9 mouse cellular contexts compared by ENCODE assay signal in genomic region chr9:9049202-9049601, GRCm38 (mm10).
A peak's percentile ranks its signal among the peaks of the same experiment; 100 is the strongest.
DNase-seq lines count a peak whose midpoint lies in the region; ATAC-seq and TF ChIP-seq lines count a peak whose summit lies in the region.
"Had no signal": no experiment of that assay in that cellular context is flagged by ENCODE, and none has a peak within 500 bp of the region (broad histone marks: within the 10 kb centered on the region; RNA-seq: fewer than 3 reads in every experiment).

No protein-coding gene starts in this region.

- peak; percentile 31 for TF ChIP-seq CTCF in hindbrain, postnatal 0 days (IDR thresholded peaks at IDR 0.05; ENCODE audit: low read depth)

- no peak overlapping the region for H3K9ac ChIP-seq in hindbrain, postnatal 0 days (replicated peaks; ENCODE audit: low read length)
- H3K9ac ChIP-seq in hindbrain, embryonic 13.5 days: no peak overlapping the region
- H3K9ac ChIP-seq in liver, embryonic 12.5 days: no peak overlapping the region

- H3K4me2 ChIP-seq in hindbrain, postnatal 0 days (ENCODE audit: low read depth, low read length): no peak overlapping the region
- no peak overlapping the region for H3K4me2 ChIP-seq in hindbrain, embryonic 13.5 days
- H3K4me2 ChIP-seq in liver, embryonic 12.5 days: no peak overlapping the region

- H3K36me3 ChIP-seq in hindbrain, postnatal 0 days (ENCODE audit: insufficient read depth, low read length): no peaks in the 10 kb centered on the region
- H3K36me3 ChIP-seq in hindbrain, embryonic 13.5 days: no peaks in the 10 kb centered on the region
- no peaks in the 10 kb centered on the region for H3K36me3 ChIP-seq in liver, embryonic 12.5 days

- no peak overlapping the region for H3K4me3 ChIP-seq in hindbrain, postnatal 0 days (ENCODE audit: low read length)
- no peak overlapping the region for H3K4me3 ChIP-seq in hindbrain, embryonic 13.5 days
- H3K4me3 ChIP-seq in liver, embryonic 12.5 days: no peak overlapping the region

- 55% methylated on average over 3 of the region's 3 CpGs for WGBS in hindbrain, postnatal 0 days
- 51% methylated on average over 3 of the region's 3 CpGs for WGBS in hindbrain, embryonic 13.5 days
- 37% methylated on average over 3 of the region's 3 CpGs for WGBS in liver, embryonic 12.5 days (ENCODE audit: insufficient replicate concordance)

- H3K4me1 ChIP-seq in hindbrain, postnatal 0 days (ENCODE audit: insufficient read depth, low read length): no peaks in the 10 kb centered on the region
- H3K4me1 ChIP-seq in hindbrain, embryonic 13.5 days (replicated peaks): no peaks in the 10 kb centered on the region; the same call in 1 of the 2 replicates
- H3K4me1 ChIP-seq in liver, embryonic 12.5 days: no peaks in the 10 kb centered on the region

- no peak for ATAC-seq in hindbrain, postnatal 0 days
- no peak for ATAC-seq in hindbrain, embryonic 13.5 days (ENCODE audit: low FRiP score)
- ATAC-seq in common myeloid progenitor, adult 5-6 weeks (replicated peaks; ENCODE audit: low read depth, poor library complexity, severe bottlenecking): 0 out of 2 replicates have a peak, but pooled peaks have one; percentile 39
- ATAC-seq in liver, embryonic 12.5 days: no peak

- H3K27ac ChIP-seq in hindbrain, postnatal 0 days: no peak overlapping the region
- no peak overlapping the region for H3K27ac ChIP-seq in hindbrain, embryonic 13.5 days
- H3K27ac ChIP-seq in liver, embryonic 12.5 days: no peak overlapping the region

- peak; percentile 59 for DNase-seq in hindbrain, postnatal 0 days (ENCODE audit: low spot score)
- peak; percentile 7 for DNase-seq in ovary, postnatal 36 days (ENCODE audit: low spot score)
- no peak for DNase-seq in ovary, adult 18-20 months (ENCODE audit: low spot score)
- peak; percentile 20 for DNase-seq in retina, postnatal 7 days (ENCODE audit: low read depth, low spot score)
- DNase-seq in frontal cortex, postnatal 25 days (ENCODE audit: low spot score in 2 of 2): no peak
- DNase-seq: gastrocnemius, postnatal 10 days had no signal

- H3K27me3 ChIP-seq in hindbrain, postnatal 0 days (ENCODE audit: insufficient read depth, low read length): no peaks in the 10 kb centered on the region
- H3K27me3 ChIP-seq in hindbrain, embryonic 13.5 days: no peaks in the 10 kb centered on the region
- H3K27me3 ChIP-seq in liver, embryonic 12.5 days (replicated peaks): no peaks in the 10 kb centered on the region

- H3K9me3 ChIP-seq in hindbrain, postnatal 0 days (ENCODE audit: low read length): no peaks in the 10 kb centered on the region
- no peaks in the 10 kb centered on the region for H3K9me3 ChIP-seq in hindbrain, embryonic 13.5 days
- H3K9me3 ChIP-seq in liver, embryonic 12.5 days (replicated peaks): no peaks in the 10 kb centered on the region

Comparison
In these comparisons a context has a peak if more than half of its experiments do, and no peak if none do; other contexts are left out.
1. DNase-seq: peak in hindbrain, postnatal 0 days (single experiment), ovary, postnatal 36 days (single experiment) and retina, postnatal 7 days (single experiment); none in ovary, adult 18-20 months (single experiment) and frontal cortex, postnatal 25 days (0 of 2).